Mouse (Mus musculus): ENCODE results near the gene C77080. TPM values are rescaled to one million over a fixed set of nuclear protein-coding genes. Genes with fewer than 3 reads are reported as not detected.

C77080 gene
- polyA plus RNA-seq, 2 experiments = 0.74 to 1.2 TPM

- Histone ChIP-seq H3K4me1 (replicated peaks; ENCODE audit: control insufficient read depth in 2 of 2, insufficient read depth in 2 of 2, low read length in 1 of 2) (peaks cover 3 to 10% of the 10 kb centered on the region in 2 experiments), H3K4me2 (ENCODE audit: low read depth) (no peak overlapping the region), H3K9ac (replicated peaks) (no peak overlapping the region), H3K27me3 (ENCODE audit: control insufficient read depth, insufficient read depth, low read length) (no peaks in the 10 kb centered on the region), H3K36me3 (replicated peaks; ENCODE audit: control insufficient read depth, insufficient read depth, low read depth) (no peaks in the 10 kb centered on the region), H3K9me3 (ENCODE audit: control insufficient read depth, low read length) (no peaks in the 10 kb centered on the region), H3K4me3 (ENCODE audit: insufficient read depth in 1 of 2, low read depth in 2 of 2, low read length in 2 of 2) (no peak overlapping the region), H3K27ac (no peak overlapping the region)
- TF ChIP-seq EP300 (IDR thresholded peaks at IDR 0.05; ENCODE audit: low read depth) (no peak), CTCF (IDR thresholded peaks at IDR 0.05; ENCODE audit: low read depth) (no peak)
- ATAC-seq (ENCODE audit: insufficient read depth) (no peak), DNase-seq (ENCODE audit: low read depth in 3 of 3, low spot score in 3 of 3) (no peak)
- WGBS (ENCODE audit: insufficient replicate concordance) = 68% methylated on average over 10 of the region's 10 CpGs
Measured at GRCm38 (mm10) chr4:129299121-129299520, 37.9 kb upstream of the C77080 start.

GRCm38 (mm10) chr4:129297724-129298123 lies 36.5 kb upstream of the C77080 start:
- Histone ChIP-seq H3K4me1 (replicated peaks; ENCODE audit: control insufficient read depth in 2 of 2, insufficient read depth in 2 of 2, low read length in 1 of 2) (peaks cover 3 to 9% of the 10 kb centered on the region in 2 experiments), H3K27ac (no peak overlapping the region), H3K9ac (replicated peaks) (no peak overlapping the region), H3K4me2 (ENCODE audit: low read depth) (no peak overlapping the region), H3K9me3 (ENCODE audit: control insufficient read depth, low read length) (no peaks in the 10 kb centered on the region), H3K36me3 (replicated peaks; ENCODE audit: control insufficient read depth, insufficient read depth, low read depth) (no peaks in the 10 kb centered on the region), H3K4me3 (ENCODE audit: insufficient read depth in 1 of 2, low read depth in 2 of 2, low read length in 2 of 2) (no peak overlapping the region), H3K27me3 (ENCODE audit: control insufficient read depth, insufficient read depth, low read length) (no peaks in the 10 kb centered on the region)
- ATAC-seq (ENCODE audit: insufficient read depth) = no peak
- TF ChIP-seq CTCF (IDR thresholded peaks at IDR 0.05; ENCODE audit: low read depth) (no peak), EP300 (IDR thresholded peaks at IDR 0.05; ENCODE audit: low read depth) (no peak)
- DNase-seq (ENCODE audit: low read depth in 3 of 3, low spot score in 3 of 3) = no peak
- WGBS (ENCODE audit: insufficient replicate concordance) = 88% methylated on average over 4 of the region's 4 CpGs

DNA sequence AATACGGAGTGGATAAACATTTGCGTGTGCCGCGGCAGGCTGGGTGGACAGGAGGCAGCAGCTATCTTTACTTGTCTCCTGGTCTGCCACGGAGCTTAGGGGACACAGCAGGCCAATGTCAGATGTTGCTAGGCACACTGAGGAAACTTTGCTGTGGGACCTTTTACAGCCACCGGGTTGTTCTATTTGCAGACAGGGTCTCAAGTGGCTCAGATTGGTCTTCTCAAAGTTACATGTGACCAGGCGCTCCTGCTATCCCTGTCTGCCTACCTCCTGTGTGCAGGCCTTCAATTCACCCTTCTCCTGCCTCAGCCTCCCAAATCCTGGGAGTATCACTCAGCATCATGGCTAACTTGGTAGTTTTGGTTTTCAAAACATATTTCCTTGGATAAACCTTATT lies 34.9 kb upstream of the C77080 start:
- no peak for ATAC-seq (ENCODE audit: insufficient read depth)
- H3K4me3 ChIP-seq (ENCODE audit: insufficient read depth in 1 of 2, low read depth in 2 of 2, low read length in 2 of 2) = no peak overlapping the region
- TF ChIP-seq EP300 (IDR thresholded peaks at IDR 0.05; ENCODE audit: low read depth) (no peak), CTCF (IDR thresholded peaks at IDR 0.05; ENCODE audit: low read depth) (no peak)
- no peaks in the 10 kb centered on the region for H3K36me3 ChIP-seq (replicated peaks; ENCODE audit: control insufficient read depth, insufficient read depth, low read depth)
- H3K4me2 ChIP-seq (ENCODE audit: low read depth) = no peak overlapping the region
- H3K27me3 ChIP-seq (ENCODE audit: control insufficient read depth, insufficient read depth, low read length) = no peaks in the 10 kb centered on the region
- no peaks in the 10 kb centered on the region for H3K9me3 ChIP-seq (ENCODE audit: control insufficient read depth, low read length)
- WGBS (ENCODE audit: insufficient replicate concordance) = 61% methylated on average over 7 of the region's 7 CpGs
- peaks cover 3 to 9% of the 10 kb centered on the region in 2 experiments for H3K4me1 ChIP-seq (replicated peaks; ENCODE audit: control insufficient read depth in 2 of 2, insufficient read depth in 2 of 2, low read length in 1 of 2)
- DNase-seq (ENCODE audit: low read depth in 3 of 3, low spot score in 3 of 3) = no peak
- no peak overlapping the region for H3K9ac ChIP-seq (replicated peaks)
- H3K27ac ChIP-seq = no peak overlapping the region

DNA sequence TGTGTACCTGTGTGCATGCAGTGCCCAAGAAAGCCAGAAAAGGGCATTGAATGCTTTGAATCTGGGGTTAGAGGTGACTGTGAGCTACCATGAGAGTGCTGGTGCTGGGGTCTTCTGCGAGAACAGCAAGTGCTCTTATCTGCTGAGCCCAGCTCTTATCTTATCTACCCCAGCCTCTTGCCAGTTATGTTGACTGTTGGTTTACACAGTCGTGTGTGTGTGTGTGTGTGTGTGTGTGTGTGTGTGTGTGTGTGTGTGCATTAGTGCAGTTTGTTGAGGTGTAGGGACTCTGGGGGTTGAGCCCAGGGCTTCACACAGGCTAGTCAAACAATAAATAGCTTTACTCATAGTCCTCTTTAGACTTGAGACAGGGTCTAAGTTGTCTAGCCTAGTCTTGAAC lies 34.0 kb upstream of the C77080 start:
- Histone ChIP-seq H3K9me3 (ENCODE audit: control insufficient read depth, low read length) (no peaks in the 10 kb centered on the region), H3K4me2 (ENCODE audit: low read depth) (no peak overlapping the region), H3K27ac (no peak overlapping the region), H3K4me1 (replicated peaks; ENCODE audit: control insufficient read depth in 2 of 2, insufficient read depth in 2 of 2, low read length in 1 of 2) (peaks cover 3 to 9% of the 10 kb centered on the region in 2 experiments), H3K36me3 (replicated peaks; ENCODE audit: control insufficient read depth, insufficient read depth, low read depth) (no peaks in the 10 kb centered on the region), H3K27me3 (ENCODE audit: control insufficient read depth, insufficient read depth, low read length) (no peaks in the 10 kb centered on the region), H3K4me3 (ENCODE audit: insufficient read depth in 1 of 2, low read depth in 2 of 2, low read length in 2 of 2) (no peak overlapping the region), H3K9ac (replicated peaks) (no peak overlapping the region)
- WGBS (ENCODE audit: insufficient replicate concordance) = 7% methylated on average over 2 of the region's 2 CpGs
- DNase-seq (ENCODE audit: low read depth in 3 of 3, low spot score in 3 of 3) (peak in 1 of 3 experiments; percentile 26), ATAC-seq (ENCODE audit: insufficient read depth) (peak; percentile 74)
- TF ChIP-seq EP300 (IDR thresholded peaks at IDR 0.05; ENCODE audit: low read depth) (peak; percentile 87), CTCF (IDR thresholded peaks at IDR 0.05; ENCODE audit: low read depth) (no peak)

- DNase-seq (ENCODE audit: low read depth in 3 of 3, low spot score in 3 of 3) (no peak), ATAC-seq (ENCODE audit: insufficient read depth) (no peak)
- no peaks in the 10 kb centered on the region; the same call in 1 of the 2 replicates for H3K27me3 ChIP-seq (ENCODE audit: control insufficient read depth, insufficient read depth, low read length)
- H3K9me3 ChIP-seq (ENCODE audit: control insufficient read depth, low read length) = no peaks in the 10 kb centered on the region
- H3K27ac ChIP-seq = no peak overlapping the region
- H3K4me1 ChIP-seq (replicated peaks; ENCODE audit: control insufficient read depth in 2 of 2, insufficient read depth in 2 of 2, low read length in 1 of 2) = peaks cover 3 to 9% of the 10 kb centered on the region in 2 experiments
- H3K36me3 ChIP-seq (replicated peaks; ENCODE audit: control insufficient read depth, insufficient read depth, low read depth) = no peaks in the 10 kb centered on the region
- TF ChIP-seq EP300 (IDR thresholded peaks at IDR 0.05; ENCODE audit: low read depth) = no peak
- no peak for TF ChIP-seq CTCF (IDR thresholded peaks at IDR 0.05; ENCODE audit: low read depth)
- no peak overlapping the region for H3K4me2 ChIP-seq (ENCODE audit: low read depth)
- 56% methylated on average over 16 of the region's 16 CpGs for WGBS (ENCODE audit: insufficient replicate concordance)
- H3K4me3 ChIP-seq (ENCODE audit: insufficient read depth in 1 of 2, low read depth in 2 of 2, low read length in 2 of 2) = no peak overlapping the region
- no peak overlapping the region for H3K9ac ChIP-seq (replicated peaks)
Measured at GRCm38 (mm10) chr4:129293702-129294101, 32.5 kb upstream of the C77080 start.

All from liver, embryonic 14.5 days (tissue).